Mouse (Mus musculus) G1E (cell line): Measurements from ENCODE around the gene Zfp426.

Source experiments
- CTCF ChIP-seq: IDR thresholded peaks from 2 replicates; pipeline ENCODE4 v1.5.1; 2012; ENCODE audit warnings: low read depth, low read length, inconsistent platforms, mixed read lengths
- GATA1 ChIP-seq: IDR thresholded peaks from 2 replicates; pipeline ENCODE4 v1.6.1; 2012; ENCODE audit warnings: borderline replicate concordance, low read length, inconsistent platforms, mixed read lengths
- TAL1 ChIP-seq: conservative IDR thresholded peaks from 2 replicates; pipeline ENCODE4 v1.6.1; 2012; ENCODE audit warnings: low read depth, low read length, inconsistent platforms, mixed read lengths

- TF ChIP-seq CTCF (no peak), GATA1 (no peak), TAL1 (no peak)
Measured at GRCm38 (mm10) chr9:20534326-20534926, 41.9 kb upstream of the Zfp426 start.
